Mouse (Mus musculus) stomach, postnatal 0 days (tissue): ENCODE measurements at regions not wholly inside any gene's neighbourhood (a gene's known extent, or its start where the extent isn't known, plus 50 kb on each side); places are given as distances from the start of the nearest gene placed in this dataset.

Experiments used
- CTCF ChIP-seq: IDR thresholded peaks from 2 replicates; pipeline ENCODE4 v1.5.1; 2016; ENCODE audit warnings: antibody characterized with exemption, low read depth, mild to moderate bottlenecking, moderate library complexity
- EP300 ChIP-seq: optimal IDR thresholded peaks from 2 replicates; pipeline ENCODE3; 2016; ENCODE audit warnings: antibody characterized with exemption

DNA sequence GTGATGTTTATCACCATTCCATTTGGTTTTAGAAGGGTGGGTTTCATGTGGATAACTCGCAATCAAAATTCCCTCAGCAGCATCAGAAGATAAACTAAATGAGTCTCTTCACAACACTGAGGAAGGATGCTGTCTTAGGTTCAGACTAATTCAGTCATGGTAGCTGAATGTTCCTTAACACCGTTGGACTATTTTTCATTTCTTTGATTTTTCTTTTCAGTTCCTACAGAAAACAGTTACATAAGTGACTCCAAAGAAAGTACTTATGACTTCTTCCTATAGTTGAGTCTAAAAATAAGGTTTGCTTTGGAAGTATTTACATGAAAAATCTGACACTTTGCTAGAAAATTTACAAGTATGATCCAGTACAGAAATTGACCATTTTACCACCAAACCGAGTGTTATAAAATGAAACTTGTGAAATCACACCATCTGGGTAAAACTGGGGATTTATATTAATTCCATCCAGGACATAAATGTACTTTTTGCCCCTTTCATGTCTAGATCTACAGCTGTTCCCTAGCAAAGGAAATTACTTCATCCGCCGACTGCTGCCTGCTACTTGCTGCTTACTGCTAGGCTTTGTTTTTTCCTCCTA is 430.3 kb downstream of the Lipi start:
- TF ChIP-seq EP300 (no peak), CTCF (no peak)
